ENCODE assay signal across 8 mouse cellular contexts in genomic region chr7:115752121-115752634, GRCm38 (mm10).
DNase-seq lines count a peak whose midpoint lies in the region; ATAC-seq and TF ChIP-seq lines count a peak whose summit lies in the region.
"Had no signal": no experiment of that assay in that cellular context is flagged by ENCODE, and none has a peak within 500 bp of the region (broad histone marks: within the 10 kb centered on the region; RNA-seq: fewer than 3 reads in every experiment).

No protein-coding gene starts in this region.

- 36% methylated on average over 5 of the region's 5 CpGs for WGBS in hindbrain, embryonic 11.5 days
- WGBS in hindbrain, embryonic 10.5 days, result 41% methylated on average over 5 of the region's 5 CpGs
- 36% methylated on average over 5 of the region's 5 CpGs for WGBS in forebrain, embryonic 10.5 days
- WGBS in heart, embryonic 15.5 days, result 21% methylated on average over 5 of the region's 5 CpGs
- WGBS in midbrain, postnatal 0 days, result 16% methylated on average over 5 of the region's 5 CpGs
- 13% methylated on average over 5 of the region's 5 CpGs for WGBS in cerebellum, adult 2 months

- H3K9me3 ChIP-seq in hindbrain, embryonic 11.5 days (ENCODE audit: control insufficient read depth, low read length), result no peaks in the 10 kb centered on the region
- H3K9me3 ChIP-seq in hindbrain, embryonic 10.5 days, result no peaks in the 10 kb centered on the region
- H3K9me3 ChIP-seq in forebrain, embryonic 10.5 days, result no peaks in the 10 kb centered on the region
- no peaks in the 10 kb centered on the region for H3K9me3 ChIP-seq in heart, embryonic 15.5 days (replicated peaks)
- no peaks in the 10 kb centered on the region for H3K9me3 ChIP-seq in midbrain, postnatal 0 days (ENCODE audit: low read length)
- H3K9me3 ChIP-seq: liver, embryonic 12.5 days had no signal

- no peak overlapping the region for H3K4me2 ChIP-seq in hindbrain, embryonic 11.5 days (replicated peaks; ENCODE audit: low read depth, low read length)
- H3K4me2 ChIP-seq in heart, embryonic 15.5 days, result peak overlapping the region; percentile 30
- peak overlapping the region; percentile 13; the same call in 1 of the 2 replicates for H3K4me2 ChIP-seq in midbrain, postnatal 0 days (ENCODE audit: low read depth, low read length, poor library complexity, severe bottlenecking)
- H3K4me2 ChIP-seq: liver, embryonic 12.5 days had no signal

- no peak for TF ChIP-seq POLR2A in cerebellum, adult 2 months (IDR thresholded peaks at IDR 0.05; ENCODE audit: borderline replicate concordance, insufficient read depth, low read length)

- 0 out of 2 replicates have a peak, but pooled peaks cover 2% of the 10 kb centered on the region for H3K4me1 ChIP-seq in hindbrain, embryonic 11.5 days (replicated peaks; ENCODE audit: control insufficient read depth, insufficient read depth, low read length)
- H3K4me1 ChIP-seq in hindbrain, embryonic 10.5 days (replicated peaks), result peaks cover 28% of the 10 kb centered on the region
- peaks cover 74% of the 10 kb centered on the region for H3K4me1 ChIP-seq in forebrain, embryonic 10.5 days
- H3K4me1 ChIP-seq in heart, embryonic 15.5 days (replicated peaks), result peaks cover 24% of the 10 kb centered on the region
- H3K4me1 ChIP-seq in midbrain, postnatal 0 days (ENCODE audit: insufficient read depth, low read length), result no peaks in the 10 kb centered on the region
- H3K4me1 ChIP-seq in cerebellum, adult 2 months (ENCODE audit: control insufficient read depth, insufficient read depth, low read length), result no peaks in the 10 kb centered on the region

- H3K4me3 ChIP-seq in hindbrain, embryonic 11.5 days (ENCODE audit: low read depth, low read length), result no peak overlapping the region
- H3K4me3 ChIP-seq in hindbrain, embryonic 10.5 days, result no peak overlapping the region
- no peak overlapping the region for H3K4me3 ChIP-seq in forebrain, embryonic 10.5 days
- no peak overlapping the region for H3K4me3 ChIP-seq in heart, embryonic 15.5 days
- H3K4me3 ChIP-seq in midbrain, postnatal 0 days (ENCODE audit: low read depth, low read length), result no peak overlapping the region
- no peak overlapping the region for H3K4me3 ChIP-seq in cerebellum, adult 2 months (replicated peaks; ENCODE audit: insufficient read depth, low read depth, low read length)
- H3K4me3 ChIP-seq: liver, embryonic 12.5 days had no signal

- ATAC-seq in hindbrain, embryonic 11.5 days (ENCODE audit: low FRiP score), result no peak
- ATAC-seq in heart, embryonic 15.5 days (replicated peaks; ENCODE audit: insufficient number of reproducible peaks, insufficient read depth, low FRiP score, low read depth), result no peak
- ATAC-seq in midbrain, postnatal 0 days (ENCODE audit: low FRiP score), result no peak; the same call in 1 of the 2 replicates
- ATAC-seq: liver, embryonic 12.5 days had no signal

- no peak for TF ChIP-seq CTCF in midbrain, postnatal 0 days (IDR thresholded peaks at IDR 0.05)
- no peak for TF ChIP-seq CTCF in cerebellum, adult 2 months (IDR thresholded peaks at IDR 0.05; ENCODE audit: borderline replicate concordance, insufficient read depth, low read depth, low read length)

- no peak overlapping the region for H3K27ac ChIP-seq in hindbrain, embryonic 11.5 days (ENCODE audit: low read depth, low read length)
- no peak overlapping the region for H3K27ac ChIP-seq in hindbrain, embryonic 10.5 days
- H3K27ac ChIP-seq in forebrain, embryonic 10.5 days, result peak overlapping the region; percentile 56; the same call in 1 of the 2 replicates
- H3K27ac ChIP-seq in heart, embryonic 15.5 days, result peak overlapping the region; percentile 43; the same call in 1 of the 2 replicates
- no peak overlapping the region for H3K27ac ChIP-seq in midbrain, postnatal 0 days (ENCODE audit: low read depth, low read length)
- H3K27ac ChIP-seq in cerebellum, adult 2 months (ENCODE audit: insufficient read depth, low read length), result no peak overlapping the region
- H3K27ac ChIP-seq: liver, embryonic 12.5 days had no signal

- H3K27me3 ChIP-seq in hindbrain, embryonic 11.5 days (ENCODE audit: control insufficient read depth, insufficient read depth, low read length), result no peaks in the 10 kb centered on the region
- no peaks in the 10 kb centered on the region for H3K27me3 ChIP-seq in hindbrain, embryonic 10.5 days (ENCODE audit: insufficient read depth, poor library complexity, severe bottlenecking)
- no peaks in the 10 kb centered on the region for H3K27me3 ChIP-seq in forebrain, embryonic 10.5 days (ENCODE audit: poor library complexity, severe bottlenecking)
- H3K27me3 ChIP-seq in heart, embryonic 15.5 days, result no peaks in the 10 kb centered on the region
- H3K27me3 ChIP-seq in midbrain, postnatal 0 days (ENCODE audit: insufficient read depth, low read length), result no peaks in the 10 kb centered on the region
- no peaks in the 10 kb centered on the region for H3K27me3 ChIP-seq in cerebellum, adult 2 months (ENCODE audit: control insufficient read depth, insufficient read depth, low read length)
- H3K27me3 ChIP-seq: liver, embryonic 12.5 days had no signal

- no peaks in the 10 kb centered on the region for H3K36me3 ChIP-seq in hindbrain, embryonic 11.5 days (ENCODE audit: control insufficient read depth, insufficient read depth, low read length)
- H3K36me3 ChIP-seq in hindbrain, embryonic 10.5 days, result no peaks in the 10 kb centered on the region
- H3K36me3 ChIP-seq in forebrain, embryonic 10.5 days (replicated peaks), result no peaks in the 10 kb centered on the region
- H3K36me3 ChIP-seq in heart, embryonic 15.5 days, result no peaks in the 10 kb centered on the region
- no peaks in the 10 kb centered on the region for H3K36me3 ChIP-seq in midbrain, postnatal 0 days (ENCODE audit: insufficient read depth, low read length)

- H3K9ac ChIP-seq in hindbrain, embryonic 11.5 days (ENCODE audit: low read depth, low read length), result no peak overlapping the region
- H3K9ac ChIP-seq in heart, embryonic 15.5 days, result no peak overlapping the region
- no peak overlapping the region for H3K9ac ChIP-seq in midbrain, postnatal 0 days (replicated peaks; ENCODE audit: low read length, poor library complexity, severe bottlenecking)
- H3K9ac ChIP-seq: liver, embryonic 12.5 days had no signal

- DNase-seq in hindbrain, embryonic 11.5 days (ENCODE audit: low spot score), result peak; percentile 20
- no peak for DNase-seq in hindbrain, embryonic 10.5 days (ENCODE audit: low spot score)
- DNase-seq in forebrain, embryonic 10.5 days (ENCODE audit: extremely low spot score, low spot score), result no peak
- DNase-seq in midbrain, postnatal 0 days (ENCODE audit: low spot score), result peak; percentile 30
- DNase-seq in kidney, adult 9 months, result no peak
- DNase-seq in cerebellum, adult 2 months, result no peak

Comparison
In these comparisons a context has a peak if more than half of its experiments do, and no peak if none do; other contexts are left out.
1. DNase-seq: peak in hindbrain, embryonic 11.5 days (single experiment) and midbrain, postnatal 0 days (single experiment); none in hindbrain, embryonic 10.5 days (single experiment), forebrain, embryonic 10.5 days (single experiment), kidney, adult 9 months (single experiment) and cerebellum, adult 2 months (0 of 2).
2. H3K27ac ChIP-seq: peak in forebrain, embryonic 10.5 days (single experiment) and heart, embryonic 15.5 days (single experiment); none in hindbrain, embryonic 11.5 days (single experiment), hindbrain, embryonic 10.5 days (single experiment), midbrain, postnatal 0 days (single experiment) and cerebellum, adult 2 months (single experiment).